Mouse (Mus musculus): ENCODE measurements around the gene Hist1h2bc.

Hist1h2bc gene

GRCm38 (mm10) chr13:23683755-23684281, at the start of gene Hist1h2bc, which contains the start of gene Hist1h2ac:
Hist1h2bc (plus strand) TSS chr13:23684199.
Hist1h2ac (minus strand) TSS chr13:23683948.
- DNase-seq (ENCODE audit: low read depth, low spot score) = peak; percentile 97

- no peak for DNase-seq (ENCODE audit: low read depth, low spot score)
These were observed 24.2 kb upstream of the Hist1h2bc start for GRCm38 (mm10) chr13:23659636-23660366.

- peak; percentile 58 for DNase-seq (ENCODE audit: low read depth, low spot score)
These were observed 21.5 kb upstream of the Hist1h2bc start for GRCm38 (mm10) chr13:23662536-23662935.

- DNase-seq (ENCODE audit: low read depth, low spot score) = no peak
These were observed 1.9 kb upstream of the Hist1h2bc start for GRCm38 (mm10) chr13:23681990-23682582.

- no peak for DNase-seq (ENCODE audit: low read depth, low spot score)
These were observed 1.4 kb upstream of the Hist1h2bc start for GRCm38 (mm10) chr13:23682623-23682946.

GRCm38 (mm10) chr13:23682947-23683754, 848 bp upstream of the Hist1h2bc start:
- DNase-seq (ENCODE audit: low read depth, low spot score) = peak; percentile 34

GRCm38 (mm10) chr13:23684295-23684945, 421 bp downstream of the Hist1h2bc start:
- DNase-seq (ENCODE audit: low read depth, low spot score) = peak; percentile 85

- peak; percentile 48 for DNase-seq (ENCODE audit: low read depth, low spot score)
These were observed 1.3 kb downstream of the Hist1h2bc start for GRCm38 (mm10) chr13:23685121-23685861.

GRCm38 (mm10) chr13:23685966-23686365, 2.0 kb downstream of the Hist1h2bc start:
- DNase-seq (ENCODE audit: low read depth, low spot score) = no peak

- no peak for DNase-seq (ENCODE audit: low read depth, low spot score)
These were observed 3.2 kb downstream of the Hist1h2bc start for GRCm38 (mm10) chr13:23687181-23687580.

GRCm38 (mm10) chr13:23687907-23688306, 3.9 kb downstream of the Hist1h2bc start:
- DNase-seq (ENCODE audit: low read depth, low spot score) = no peak

GRCm38 (mm10) chr13:23688956-23689355, 5.0 kb downstream of the Hist1h2bc start:
- DNase-seq (ENCODE audit: low read depth, low spot score) = no peak

GRCm38 (mm10) chr13:23689459-23689858, 5.5 kb downstream of the Hist1h2bc start:
- DNase-seq (ENCODE audit: low read depth, low spot score) = no peak

- no peak for DNase-seq (ENCODE audit: low read depth, low spot score)
These were observed 9.9 kb downstream of the Hist1h2bc start for GRCm38 (mm10) chr13:23693856-23694440.

- no peak for DNase-seq (ENCODE audit: low read depth, low spot score)
These were observed 11.0 kb downstream of the Hist1h2bc start for GRCm38 (mm10) chr13:23694956-23695355.

- no peak for DNase-seq (ENCODE audit: low read depth, low spot score)
These were observed 11.5 kb downstream of the Hist1h2bc start, which contains the start of gene Hist1h1t for GRCm38 (mm10) chr13:23695514-23695913. Hist1h1t (plus strand) TSS chr13:23695814.

GRCm38 (mm10) chr13:23696061-23696474, 12.1 kb downstream of the Hist1h2bc start:
- DNase-seq (ENCODE audit: low read depth, low spot score) = peak; percentile 78

GRCm38 (mm10) chr13:23697491-23698299, 13.7 kb downstream of the Hist1h2bc start:
- peak; percentile 82 for DNase-seq (ENCODE audit: low read depth, low spot score)

- DNase-seq (ENCODE audit: low read depth, low spot score) = peak; percentile 97
These were observed 14.3 kb downstream of the Hist1h2bc start, which contains the start of gene Hist1h4c for GRCm38 (mm10) chr13:23698300-23698693. Hist1h4c (minus strand) TSS chr13:23698454.

Measured in ZHBTc4 (cell line).